Mouse (Mus musculus): ENCODE results near the gene Glra2. TPM values are rescaled to one million over a fixed set of nuclear protein-coding genes. Genes with fewer than 3 reads are reported as not detected.
"Not testable (repeated sequence)": the region's sequence is repeated elsewhere in the genome, so short reads cannot be mapped to it uniquely, and the experiment has no call there.

The Glra2 gene
- polyA plus RNA-seq (2015; fragmentation: Nextera tagmentation; extraction: Ambion mirVana): 0.14 TPM in 1 of 2 replicates, not detected in the other

DNA sequence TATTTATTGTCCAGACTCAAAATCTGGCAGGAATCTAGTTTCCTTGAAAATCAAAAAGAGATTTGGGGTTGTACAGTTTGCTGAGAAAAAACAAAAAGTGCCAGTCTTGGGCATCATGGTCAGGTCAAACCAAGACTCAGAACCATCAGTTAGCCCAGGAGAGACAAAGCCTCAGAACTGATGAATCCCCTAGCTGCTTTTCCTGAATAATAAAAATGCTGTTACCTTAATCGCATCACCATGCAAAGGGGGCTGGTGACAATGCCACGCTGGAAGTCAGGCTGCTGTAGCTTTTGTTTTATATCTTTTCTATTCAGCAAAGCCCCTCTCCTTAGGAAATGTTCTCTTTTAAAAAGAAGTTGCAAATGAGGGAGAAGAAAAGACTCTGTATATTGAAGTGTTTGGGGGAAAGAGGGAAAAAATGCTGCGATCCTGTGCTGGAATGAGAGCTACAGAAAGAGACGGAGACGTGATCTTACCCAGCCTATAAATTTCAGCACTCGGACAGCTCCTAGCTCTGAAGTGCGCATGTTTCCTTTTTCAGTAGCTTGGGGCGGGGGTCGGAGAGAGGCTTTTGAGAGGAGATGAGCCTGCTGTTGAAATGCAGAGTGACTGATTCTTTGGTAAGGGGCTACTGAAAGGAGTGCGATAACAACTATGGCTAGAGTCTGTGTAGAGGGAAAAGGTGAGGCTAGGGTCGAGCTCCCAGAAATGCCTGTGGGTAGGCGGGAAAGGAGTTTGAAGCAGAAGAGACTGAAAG lies at the start of gene Glra2:
Gene Glra2, minus strand, starts transcription at position 455 of the 760 bp plus-strand sequence.
- Histone ChIP-seq H3K36me3 (no peaks in the 10 kb centered on the region), H3K4me2 (peak within 1 kb of the TSS; percentile 61), H3K27ac (no peak within 1 kb of the TSS), H3K4me1 (replicated peaks) (no peaks in the 10 kb centered on the region), H3K9me3 (replicated peaks) (no peaks in the 10 kb centered on the region), H3K9ac (no peak within 1 kb of the TSS), H3K27me3 (no peaks in the 10 kb centered on the region), H3K4me3 (peak within 1 kb of the TSS; percentile 21; the same call in 1 of the 2 replicates)
- ATAC-seq (replicated peaks; ENCODE audit: insufficient number of reproducible peaks, insufficient read depth, low FRiP score, low read depth): no peak
- WGBS: 14% methylated on average over 12 of the region's 12 CpGs

DNA sequence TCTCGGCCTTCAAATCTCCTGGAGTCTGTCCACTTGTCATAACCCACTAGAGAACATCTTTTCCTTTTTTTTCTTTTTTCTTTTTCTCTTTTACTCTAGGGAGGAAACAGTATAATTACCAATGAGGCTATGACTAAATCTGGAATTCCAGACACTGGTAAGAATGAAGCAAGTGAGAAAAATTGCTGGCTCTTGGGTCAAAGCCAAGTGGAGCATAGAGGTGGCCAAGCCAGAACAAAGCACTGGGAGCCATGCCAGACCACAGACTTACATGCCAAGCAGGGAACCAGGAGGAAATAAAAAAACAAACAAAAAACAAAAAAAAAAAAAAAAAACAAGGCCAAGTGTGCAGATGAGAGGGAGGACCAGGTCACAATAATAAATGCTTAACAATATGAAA lies 35.6 kb upstream of the Glra2 start:
- Histone ChIP-seq H3K27ac (no peak overlapping the region), H3K4me1 (replicated peaks) (no peaks in the 10 kb centered on the region), H3K27me3 (no peaks in the 10 kb centered on the region), H3K9me3 (replicated peaks) (no peaks in the 10 kb centered on the region), H3K9ac (no peak overlapping the region), H3K4me2 (no peak overlapping the region), H3K4me3 (no peak overlapping the region), H3K36me3 (no peaks in the 10 kb centered on the region)
- WGBS: 38% methylated on average over 1 of the region's 1 CpGs
- no peak for ATAC-seq (replicated peaks; ENCODE audit: insufficient number of reproducible peaks, insufficient read depth, low FRiP score, low read depth)

DNA sequence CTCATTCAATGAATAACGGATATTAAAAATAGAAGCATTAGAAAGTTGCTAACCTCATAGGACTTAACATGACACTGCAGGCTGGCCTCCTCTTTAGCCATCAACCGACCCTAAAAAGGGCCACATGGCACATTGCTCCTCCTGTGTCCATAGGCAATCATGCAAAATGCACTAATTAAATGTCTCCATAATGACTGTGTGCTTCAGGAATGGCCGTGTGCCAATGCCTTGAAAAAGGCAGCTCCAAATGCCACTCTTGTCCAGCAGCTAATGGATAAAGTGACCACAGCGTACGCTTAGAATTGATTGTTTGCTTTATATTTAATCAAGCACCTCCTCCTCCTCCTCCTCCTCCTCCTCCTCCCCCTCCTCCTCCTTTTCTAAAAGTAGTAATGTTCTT lies 17.4 kb upstream of the Glra2 start:
- Histone ChIP-seq H3K4me3 (no peak overlapping the region), H3K36me3 (no peaks in the 10 kb centered on the region), H3K4me2 (no peak overlapping the region), H3K9ac (no peak overlapping the region), H3K27me3 (no peaks in the 10 kb centered on the region), H3K27ac (no peak overlapping the region), H3K9me3 (replicated peaks) (no peaks in the 10 kb centered on the region), H3K4me1 (replicated peaks) (no peaks in the 10 kb centered on the region)
- no peak for ATAC-seq (replicated peaks; ENCODE audit: insufficient number of reproducible peaks, insufficient read depth, low FRiP score, low read depth)
- 77% methylated on average over 5 of the region's 5 CpGs for WGBS

DNA sequence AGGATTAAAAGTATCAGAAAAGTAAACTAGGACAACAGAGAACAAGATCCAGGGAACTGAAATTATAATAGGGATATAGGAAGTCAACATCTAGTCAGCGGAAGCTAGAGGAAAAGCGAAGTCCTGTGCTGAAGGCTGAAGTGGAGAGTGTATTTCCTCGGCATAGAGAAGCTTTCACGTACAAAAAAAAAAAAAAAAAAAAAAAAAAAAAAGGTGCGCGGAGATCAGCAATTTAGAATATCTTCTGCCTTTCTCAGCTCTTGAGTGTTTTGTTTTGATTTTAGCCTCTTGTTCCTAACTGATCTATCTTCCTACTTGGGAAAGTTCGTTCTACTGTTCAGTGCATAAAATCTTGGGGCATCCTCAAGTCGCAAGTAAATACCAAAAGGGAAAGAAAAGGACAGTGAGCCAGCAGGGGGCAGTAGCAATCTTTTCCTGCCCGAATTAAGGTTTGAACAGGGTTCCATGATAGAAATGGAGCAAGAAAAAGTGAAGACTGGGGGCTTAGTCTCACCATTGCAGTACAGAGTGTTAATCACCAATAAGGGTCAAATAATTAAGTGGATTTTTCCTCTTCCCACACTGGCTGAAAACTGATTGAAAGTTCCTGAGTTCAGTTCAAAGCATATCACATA lies 623 bp upstream of the Glra2 start:
- no peaks in the 10 kb centered on the region for H3K4me1 ChIP-seq (replicated peaks)
- H3K4me2 ChIP-seq: peak overlapping the region; percentile 61
- H3K9ac ChIP-seq: no peak overlapping the region
- H3K27me3 ChIP-seq: no peaks in the 10 kb centered on the region
- peak overlapping the region; percentile 21; the same call in 1 of the 2 replicates for H3K4me3 ChIP-seq
- H3K27ac ChIP-seq: no peak overlapping the region
- H3K36me3 ChIP-seq: no peaks in the 10 kb centered on the region
- ATAC-seq (replicated peaks; ENCODE audit: insufficient number of reproducible peaks, insufficient read depth, low FRiP score, low read depth): no peak
- no peaks in the 10 kb centered on the region for H3K9me3 ChIP-seq (replicated peaks)
- WGBS: 12% methylated on average over 9 of the region's 9 CpGs

DNA sequence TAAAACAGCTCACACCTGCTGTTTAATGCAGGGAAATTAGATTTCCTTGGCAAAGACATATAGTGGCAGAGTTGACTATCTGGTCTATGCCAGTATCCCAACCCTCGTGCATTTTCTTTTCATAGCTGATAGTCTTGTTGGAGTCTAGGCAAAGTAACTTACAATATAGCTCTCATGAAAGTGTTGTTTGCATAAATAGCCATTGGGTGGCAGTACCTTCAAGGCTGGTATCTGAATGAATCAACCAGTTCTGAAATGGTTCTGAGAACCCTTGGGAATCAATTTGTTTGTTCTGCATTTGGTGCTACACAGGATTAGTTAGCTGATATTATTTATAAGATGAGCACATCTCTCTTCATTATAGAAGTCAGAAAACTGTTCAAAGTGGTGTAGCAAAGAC lies 133.6 kb downstream of the Glra2 start:
- no peak for ATAC-seq (replicated peaks; ENCODE audit: insufficient number of reproducible peaks, insufficient read depth, low FRiP score, low read depth)
- H3K4me1 ChIP-seq (replicated peaks): no peaks in the 10 kb centered on the region
- no peak overlapping the region for H3K4me3 ChIP-seq
- no peak overlapping the region for H3K27ac ChIP-seq
- no peak overlapping the region for H3K9ac ChIP-seq
- WGBS: 57% methylated on average over 1 of the region's 1 CpGs
- H3K9me3 ChIP-seq (replicated peaks): no peaks in the 10 kb centered on the region
- no peaks in the 10 kb centered on the region for H3K36me3 ChIP-seq
- H3K27me3 ChIP-seq: no peaks in the 10 kb centered on the region
- no peak overlapping the region for H3K4me2 ChIP-seq

DNA sequence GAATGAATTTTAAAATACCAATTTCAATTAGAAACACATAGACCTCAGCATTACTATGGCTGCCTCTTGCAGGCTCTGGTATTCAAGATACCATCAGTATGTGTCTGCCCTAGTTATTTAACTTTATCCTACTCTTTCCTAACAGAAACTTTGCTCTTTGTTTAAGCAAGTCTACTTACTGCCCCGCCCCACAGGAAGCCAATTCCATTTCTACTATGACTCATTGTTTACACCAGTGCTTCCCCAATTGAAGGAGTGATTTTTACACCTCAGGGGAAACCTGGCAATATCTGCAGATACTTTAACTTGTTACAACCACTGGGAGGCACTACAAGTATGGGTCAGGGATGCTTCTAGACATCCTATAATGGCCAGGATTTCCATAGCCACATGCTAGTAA lies 136.0 kb downstream of the Glra2 start:
- Histone ChIP-seq H3K4me1 (replicated peaks) (no peaks in the 10 kb centered on the region), H3K4me2 (no peak overlapping the region), H3K27me3 (no peaks in the 10 kb centered on the region), H3K4me3 (no peak overlapping the region), H3K9ac (no peak overlapping the region), H3K36me3 (no peaks in the 10 kb centered on the region), H3K27ac (no peak overlapping the region), H3K9me3 (replicated peaks) (no peaks in the 10 kb centered on the region)
- WGBS: 36% methylated on average over 1 of the region's 1 CpGs
- ATAC-seq (replicated peaks; ENCODE audit: insufficient number of reproducible peaks, insufficient read depth, low FRiP score, low read depth): no peak

DNA sequence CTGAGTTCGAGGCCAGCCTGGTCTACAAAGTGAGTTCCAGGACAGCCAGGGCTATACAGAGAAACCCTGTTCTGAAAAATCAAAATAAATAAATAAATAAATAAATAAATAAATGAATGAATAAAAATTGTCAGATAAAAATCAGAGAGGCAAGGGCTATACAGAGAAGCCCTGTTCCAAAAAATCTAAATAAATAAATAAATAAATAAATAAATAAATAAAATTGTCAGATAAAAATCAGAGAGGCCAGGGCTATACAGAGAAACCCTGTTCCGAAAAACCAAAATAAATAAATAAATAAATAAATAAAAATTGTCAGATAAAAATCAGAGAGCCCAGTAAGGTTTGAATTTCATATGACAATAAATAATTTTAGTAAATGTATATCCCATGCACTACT lies 144.2 kb downstream of the Glra2 start:
- not testable (repeated sequence) for H3K4me3 ChIP-seq; H3K4me1 ChIP-seq (replicated peaks); H3K27ac ChIP-seq; H3K27me3 ChIP-seq; H3K4me2 ChIP-seq; H3K9ac ChIP-seq; ATAC-seq (replicated peaks; ENCODE audit: insufficient number of reproducible peaks, insufficient read depth, low FRiP score, low read depth); H3K36me3 ChIP-seq; H3K9me3 ChIP-seq (replicated peaks)
- WGBS: 71% methylated on average over 2 of the region's 2 CpGs

DNA sequence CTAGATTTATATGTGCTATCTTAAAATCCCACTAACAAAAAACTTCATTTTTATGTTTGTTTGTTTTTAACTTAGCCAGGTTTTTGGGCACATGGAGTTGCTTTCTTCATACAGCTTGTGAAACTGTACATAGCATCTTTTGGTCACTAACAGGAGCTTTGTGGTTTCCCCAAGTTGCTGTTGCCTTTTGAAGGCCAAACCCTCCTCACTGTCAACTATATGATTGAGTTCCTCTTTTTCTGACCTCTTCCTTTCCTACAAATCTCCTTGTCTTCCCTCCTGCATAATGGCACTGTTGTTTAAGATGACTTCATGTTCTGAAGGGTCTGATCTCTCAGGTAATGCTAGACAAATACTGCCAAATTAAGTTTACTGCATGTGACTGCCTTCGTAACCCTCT lies 170.6 kb downstream of the Glra2 start:
- no peak overlapping the region for H3K27ac ChIP-seq
- no peaks in the 10 kb centered on the region for H3K4me1 ChIP-seq (replicated peaks)
- no peak overlapping the region for H3K4me3 ChIP-seq
- ATAC-seq (replicated peaks; ENCODE audit: insufficient number of reproducible peaks, insufficient read depth, low FRiP score, low read depth): no peak
- 70% methylated on average over 1 of the region's 1 CpGs for WGBS
- H3K9me3 ChIP-seq (replicated peaks): no peaks in the 10 kb centered on the region
- no peaks in the 10 kb centered on the region for H3K27me3 ChIP-seq
- H3K4me2 ChIP-seq: no peak overlapping the region
- no peak overlapping the region for H3K9ac ChIP-seq
- H3K36me3 ChIP-seq: no peaks in the 10 kb centered on the region

DNA sequence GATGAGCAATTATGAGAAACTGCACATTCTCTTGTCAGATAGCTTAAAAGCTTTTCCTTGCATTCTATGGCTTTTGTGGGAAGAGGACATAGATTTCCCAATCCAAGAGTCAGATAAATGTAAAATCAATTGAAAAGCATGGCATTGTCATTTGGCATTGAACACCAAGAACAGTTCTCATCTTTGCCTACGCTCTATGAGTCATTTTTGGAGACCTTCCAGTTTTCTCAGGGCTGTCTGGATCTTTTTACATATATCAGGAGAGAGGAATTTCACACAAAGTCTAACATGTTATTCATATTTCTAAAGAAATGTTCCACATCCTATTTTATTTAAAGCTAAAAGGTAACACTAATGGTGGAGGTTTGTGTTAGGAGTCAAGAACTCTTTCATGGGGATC lies 223.0 kb downstream of the Glra2 start:
- ATAC-seq (replicated peaks; ENCODE audit: insufficient number of reproducible peaks, insufficient read depth, low FRiP score, low read depth): no peak
- Histone ChIP-seq H3K4me1 (replicated peaks) (no peaks in the 10 kb centered on the region), H3K27me3 (no peaks in the 10 kb centered on the region), H3K9me3 (replicated peaks) (no peaks in the 10 kb centered on the region), H3K4me3 (no peak overlapping the region), H3K4me2 (no peak overlapping the region), H3K36me3 (no peaks in the 10 kb centered on the region), H3K27ac (no peak overlapping the region), H3K9ac (no peak overlapping the region)
- 52% methylated on average over 1 of the region's 1 CpGs for WGBS

Data from heart, embryonic 15.5 days (tissue).